Mouse (Mus musculus): Measurements from ENCODE around the gene Tex45.

Gene Tex45

GRCm38 (mm10) chr8:3470562-3470961 lies at the start of gene Tex45:
Gene Tex45, plus strand, starts transcription at chr8:3470862.
- DNase-seq (ENCODE audit: low read depth, low spot score): no peak

- no peak for DNase-seq (ENCODE audit: low read depth, low spot score)
Measured at GRCm38 (mm10) chr8:3421507-3421906, 49.2 kb upstream of the Tex45 start.

- DNase-seq (ENCODE audit: low read depth, low spot score): no peak
Measured at GRCm38 (mm10) chr8:3425217-3425616, 45.4 kb upstream of the Tex45 start.

- no peak for DNase-seq (ENCODE audit: low read depth, low spot score)
Measured at GRCm38 (mm10) chr8:3426211-3426610, 44.5 kb upstream of the Tex45 start.

GRCm38 (mm10) chr8:3428426-3428825 lies 42.2 kb upstream of the Tex45 start:
- DNase-seq (ENCODE audit: low read depth, low spot score): no peak

- no peak for DNase-seq (ENCODE audit: low read depth, low spot score)
Measured at GRCm38 (mm10) chr8:3429966-3430365, 40.7 kb upstream of the Tex45 start.

- DNase-seq (ENCODE audit: low read depth, low spot score): no peak
Measured at GRCm38 (mm10) chr8:3431113-3431512, 39.5 kb upstream of the Tex45 start.

- DNase-seq (ENCODE audit: low read depth, low spot score): no peak
Measured at GRCm38 (mm10) chr8:3436492-3436891, 34.2 kb upstream of the Tex45 start.

GRCm38 (mm10) chr8:3439510-3439909 lies 31.2 kb upstream of the Tex45 start:
- peak; percentile 47 for DNase-seq (ENCODE audit: low read depth, low spot score)

GRCm38 (mm10) chr8:3449226-3449625 lies 21.4 kb upstream of the Tex45 start:
- DNase-seq (ENCODE audit: low read depth, low spot score): no peak

GRCm38 (mm10) chr8:3450670-3451069 lies 20.0 kb upstream of the Tex45 start:
- DNase-seq (ENCODE audit: low read depth, low spot score): peak; percentile 61

- no peak for DNase-seq (ENCODE audit: low read depth, low spot score)
Measured at GRCm38 (mm10) chr8:3451992-3452391, 18.7 kb upstream of the Tex45 start.

- no peak for DNase-seq (ENCODE audit: low read depth, low spot score)
Measured at GRCm38 (mm10) chr8:3463248-3463647, 7.4 kb upstream of the Tex45 start.

- DNase-seq (ENCODE audit: low read depth, low spot score): no peak
Measured at GRCm38 (mm10) chr8:3464309-3464708, 6.4 kb upstream of the Tex45 start.

- DNase-seq (ENCODE audit: low read depth, low spot score): peak; percentile 98
Measured at GRCm38 (mm10) chr8:3467006-3467885, 3.4 kb upstream of the Tex45 start, which contains the start of gene Pex11g. Gene Pex11g, minus strand, starts transcription at chr8:3467680.

GRCm38 (mm10) chr8:3467886-3468545 lies 2.6 kb upstream of the Tex45 start:
- no peak for DNase-seq (ENCODE audit: low read depth, low spot score)

- DNase-seq (ENCODE audit: low read depth, low spot score): no peak
Measured at GRCm38 (mm10) chr8:3468838-3469237, 1.8 kb upstream of the Tex45 start.

- no peak for DNase-seq (ENCODE audit: low read depth, low spot score)
Measured at GRCm38 (mm10) chr8:3475715-3476429, 5.2 kb downstream of the Tex45 start.

GRCm38 (mm10) chr8:3480221-3480785 lies 9.6 kb downstream of the Tex45 start:
- DNase-seq (ENCODE audit: low read depth, low spot score): no peak

- DNase-seq (ENCODE audit: low read depth, low spot score): no peak
Measured at GRCm38 (mm10) chr8:3481605-3482004, 10.9 kb downstream of the Tex45 start.

GRCm38 (mm10) chr8:3482240-3482740 lies 11.6 kb downstream of the Tex45 start:
- no peak for DNase-seq (ENCODE audit: low read depth, low spot score)

- DNase-seq (ENCODE audit: low read depth, low spot score): no peak
Measured at GRCm38 (mm10) chr8:3483546-3483945, 12.9 kb downstream of the Tex45 start.
